Mouse (Mus musculus) heart, adult 11 months (tissue): ENCODE measurements around the gene Boll.

Experiments
- DNase-seq: peaks from one replicate; pipeline ENCODE4 v3.0.0; 2022

Gene Boll

DNA sequence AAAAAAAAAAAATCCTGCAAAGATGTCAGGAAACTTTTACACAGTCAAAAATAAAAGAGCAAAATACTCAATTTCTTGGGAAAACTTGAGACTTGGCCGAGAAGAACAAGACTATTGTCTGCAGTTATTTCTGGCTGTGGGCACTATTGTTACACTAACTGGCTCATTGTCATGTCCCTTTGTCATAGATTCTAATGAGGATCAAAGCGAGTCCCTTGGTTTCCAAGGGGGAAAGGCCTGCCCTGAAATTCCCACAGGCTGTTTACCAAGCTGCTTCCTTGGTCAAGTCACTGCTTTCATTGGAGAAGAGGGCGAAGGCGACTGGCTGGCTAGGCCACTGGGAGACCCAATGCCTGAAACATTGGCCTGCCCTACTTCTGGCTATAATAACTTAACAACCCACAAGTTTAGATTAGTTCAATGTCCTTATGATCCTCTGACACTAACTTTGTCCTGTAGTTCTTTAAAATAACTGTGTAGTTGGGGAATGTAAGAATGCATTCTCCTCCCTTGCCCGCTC is 157.4 kb downstream of the Boll start:
- peak; percentile 84 for DNase-seq

DNA sequence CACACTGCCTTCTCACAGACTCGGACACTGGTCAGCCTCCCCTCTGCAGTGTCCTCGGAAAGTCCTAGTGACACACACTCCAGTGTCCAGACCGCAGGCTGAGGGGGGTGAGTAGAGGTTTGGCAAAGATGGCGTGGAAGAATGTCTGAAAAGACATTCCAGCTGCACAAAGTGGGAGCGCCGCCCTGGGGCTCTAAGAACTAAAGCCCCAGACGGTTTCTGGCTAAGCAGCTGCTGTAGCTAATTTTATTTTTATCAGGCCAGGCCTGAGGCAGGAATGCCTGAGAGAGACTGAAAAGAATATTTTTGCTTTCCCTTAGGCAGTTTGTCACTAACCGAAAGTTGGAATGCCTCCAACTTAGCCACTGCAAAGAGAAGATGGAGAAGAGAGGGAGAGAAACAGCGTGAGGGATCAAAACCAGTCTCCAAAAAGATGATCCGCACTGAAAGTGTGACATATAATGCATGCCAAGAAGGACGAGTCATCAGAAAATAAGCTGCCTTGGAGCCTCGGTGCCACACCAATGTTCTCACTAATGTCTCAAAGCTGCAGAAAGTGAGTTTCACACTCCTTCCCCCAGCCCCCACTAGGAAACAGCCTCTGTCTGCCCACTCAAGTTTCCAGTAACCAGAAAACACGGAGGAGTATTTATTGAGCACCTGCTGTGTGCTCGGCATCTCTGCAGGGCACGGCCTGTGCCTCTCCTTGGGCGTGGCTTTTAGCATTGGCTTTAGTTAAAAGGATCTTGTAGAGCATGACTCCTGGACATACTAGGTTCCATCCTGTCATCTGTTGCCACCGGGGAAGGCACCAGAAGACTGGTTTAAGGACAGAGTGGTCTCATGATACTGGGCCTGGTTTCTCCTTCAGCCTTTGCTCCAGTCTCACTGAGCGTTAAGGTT is 161.2 kb downstream of the Boll start:
- peak; percentile 97 for DNase-seq

- DNase-seq, result no peak
These were observed 164.6 kb downstream of the Boll start for GRCm38 (mm10) chr1:55198719-55199118.
